Mouse (Mus musculus) heart, postnatal 0 days (tissue): ENCODE measurements around the gene Dus2.

Experiments used
- CTCF ChIP-seq: IDR thresholded peaks from 2 replicates; pipeline ENCODE4 v1.5.1; 2016; ENCODE audit warnings: antibody characterized with exemption, control low read depth, low read depth
- EP300 ChIP-seq: IDR thresholded peaks from 2 replicates; pipeline ENCODE4 v1.6.1; 2016; ENCODE audit warnings: antibody characterized with exemption, low read depth

DNA sequence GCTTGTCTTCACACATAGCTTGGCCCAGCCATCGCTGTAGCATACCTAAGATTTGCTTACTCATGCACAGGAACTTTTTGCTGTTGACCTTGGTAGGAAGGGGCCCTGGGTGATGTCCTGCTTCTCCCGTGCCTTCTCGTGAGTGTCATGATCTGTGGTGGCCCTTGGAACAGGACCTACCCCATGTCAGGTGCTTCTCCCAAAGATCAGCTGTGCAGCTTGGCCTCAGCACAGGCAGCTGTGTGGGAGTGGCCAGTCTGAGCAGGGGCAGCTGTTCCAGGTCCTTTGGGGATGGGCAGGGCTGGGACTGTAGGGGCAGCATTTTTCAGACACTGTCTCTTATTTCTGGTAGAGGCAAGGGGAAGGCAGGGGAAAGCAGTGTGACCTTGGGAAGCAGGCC, 53.0 kb downstream of the Dus2 start:
- TF ChIP-seq CTCF (no peak), EP300 (no peak)
